13 mouse cellular contexts compared by ENCODE assay signal in the genomic region with DNA sequence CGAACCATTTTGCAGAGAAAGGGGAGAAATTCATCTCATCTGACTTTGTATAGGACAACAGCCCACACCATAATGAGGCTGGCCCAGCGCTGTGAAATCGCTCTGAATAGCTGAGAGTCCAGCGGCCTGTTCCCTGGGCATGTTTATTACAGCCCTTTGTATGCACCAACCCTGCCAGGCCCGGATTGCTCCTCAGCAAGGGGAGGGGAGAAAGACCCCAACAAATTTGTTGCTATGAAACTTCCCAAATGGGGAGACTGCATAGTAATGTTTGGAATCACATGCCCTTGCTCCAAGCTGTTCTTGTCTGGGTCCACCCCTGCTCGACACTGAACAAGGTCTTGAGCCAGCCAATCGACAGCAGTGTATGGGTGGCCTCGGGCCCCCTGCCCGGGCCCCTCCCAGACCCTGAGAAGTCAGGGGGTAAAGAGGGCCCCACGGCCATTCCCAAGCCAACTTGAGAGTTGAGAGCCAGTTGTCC.
A peak's percentile ranks its signal among the peaks of the same experiment; 100 is the strongest.
DNase-seq lines count a peak whose midpoint lies in the region; ATAC-seq and TF ChIP-seq lines count a peak whose summit lies in the region.
"Had no signal": no experiment of that assay in that cellular context is flagged by ENCODE, and none has a peak within 500 bp of the region (broad histone marks: within the 10 kb centered on the region; RNA-seq: fewer than 3 reads in every experiment).

No protein-coding gene starts in this region.

- H3K36me3 ChIP-seq in kidney, embryonic 14.5 days (ENCODE audit: control insufficient read depth, insufficient read depth, low read length), result no peaks in the 10 kb centered on the region
- H3K36me3 ChIP-seq in kidney, embryonic 16.5 days (ENCODE audit: insufficient read depth, low read length), result no peaks in the 10 kb centered on the region
- H3K36me3 ChIP-seq in forebrain, embryonic 16.5 days (ENCODE audit: control insufficient read depth, insufficient read depth), result no peaks in the 10 kb centered on the region
- no peaks in the 10 kb centered on the region for H3K36me3 ChIP-seq in midbrain, embryonic 12.5 days
- no peaks in the 10 kb centered on the region for H3K36me3 ChIP-seq in stomach, embryonic 16.5 days (ENCODE audit: control insufficient read depth, insufficient read depth, low read length)
- no peaks in the 10 kb centered on the region for H3K36me3 ChIP-seq in kidney, adult 2 months (ENCODE audit: control insufficient read depth, insufficient read depth, low read length)

- no peak overlapping the region for H3K27ac ChIP-seq in kidney, embryonic 14.5 days (ENCODE audit: low read depth, low read length)
- H3K27ac ChIP-seq in kidney, embryonic 16.5 days (ENCODE audit: low read length), result no peak overlapping the region
- no peak overlapping the region for H3K27ac ChIP-seq in forebrain, embryonic 16.5 days (ENCODE audit: low read length)
- peak overlapping the region; percentile 84 for H3K27ac ChIP-seq in midbrain, embryonic 12.5 days (replicated peaks)
- peak overlapping the region; percentile 10; the same call in 1 of the 2 replicates for H3K27ac ChIP-seq in stomach, embryonic 16.5 days (ENCODE audit: low read length)
- H3K27ac ChIP-seq in kidney, adult 2 months (ENCODE audit: insufficient read depth, low read depth, low read length), result no peak overlapping the region

- H3K9ac ChIP-seq in kidney, embryonic 14.5 days (ENCODE audit: low read depth, low read length), result no peak overlapping the region
- no peak overlapping the region for H3K9ac ChIP-seq in kidney, embryonic 16.5 days (replicated peaks; ENCODE audit: low read length)
- no peak overlapping the region for H3K9ac ChIP-seq in forebrain, embryonic 16.5 days (replicated peaks; ENCODE audit: low read depth, low read length)
- H3K9ac ChIP-seq in midbrain, embryonic 12.5 days (replicated peaks), result no peak overlapping the region
- H3K9ac ChIP-seq in stomach, embryonic 16.5 days (ENCODE audit: low read length), result no peak overlapping the region

- no peaks in the 10 kb centered on the region for H3K27me3 ChIP-seq in kidney, embryonic 14.5 days (ENCODE audit: control insufficient read depth, insufficient read depth, low read length)
- no peaks in the 10 kb centered on the region for H3K27me3 ChIP-seq in kidney, embryonic 16.5 days (ENCODE audit: insufficient read depth, low read length)
- H3K27me3 ChIP-seq in forebrain, embryonic 16.5 days (replicated peaks; ENCODE audit: control insufficient read depth, insufficient read depth, low read length), result no peaks in the 10 kb centered on the region
- H3K27me3 ChIP-seq in midbrain, embryonic 12.5 days, result peaks cover 78% of the 10 kb centered on the region
- no peaks in the 10 kb centered on the region for H3K27me3 ChIP-seq in stomach, embryonic 16.5 days (ENCODE audit: control insufficient read depth, insufficient read depth, low read length)
- no peaks in the 10 kb centered on the region for H3K27me3 ChIP-seq in kidney, adult 2 months (replicated peaks; ENCODE audit: control insufficient read depth, insufficient read depth, low read length)

- 0 out of 2 replicates have a peak, but pooled peaks have one; percentile 34 for ATAC-seq in kidney, embryonic 14.5 days (ENCODE audit: low FRiP score, low TSS enrichment)
- no peak for ATAC-seq in kidney, embryonic 16.5 days (ENCODE audit: low FRiP score, low TSS enrichment)
- ATAC-seq in forebrain, embryonic 16.5 days, result peak; percentile 78
- ATAC-seq in midbrain, embryonic 12.5 days (ENCODE audit: low FRiP score, low read depth), result peak; percentile 92
- peak; percentile 68; the same call in 1 of the 2 replicates for ATAC-seq in stomach, embryonic 16.5 days (ENCODE audit: insufficient read depth, low FRiP score)

- no peak for TF ChIP-seq CTCF in kidney, adult 2 months (conservative IDR thresholded peaks at IDR 0.05; ENCODE audit: insufficient read depth, insufficient read length, low read depth, low read length)

- no peak for DNase-seq in layer of hippocampus, postnatal 14 days (ENCODE audit: low spot score in 2 of 2)
- DNase-seq in kidney, adult 2 months, result no peak
- DNase-seq in right cerebral cortex, postnatal 25 days, result no peak
- DNase-seq: adrenal gland, postnatal 36 days; cerebellum, adult 8-10 months; heart, adult 11 months; kidney, postnatal 36 days had no signal

- peaks cover 3% of the 10 kb centered on the region; the same call in 1 of the 2 replicates for H3K4me1 ChIP-seq in kidney, embryonic 14.5 days (ENCODE audit: control insufficient read depth, insufficient read depth, low read length)
- H3K4me1 ChIP-seq in kidney, embryonic 16.5 days (ENCODE audit: insufficient read depth, low read length), result peaks cover 21% of the 10 kb centered on the region
- peaks cover 12% of the 10 kb centered on the region for H3K4me1 ChIP-seq in forebrain, embryonic 16.5 days (replicated peaks; ENCODE audit: control insufficient read depth, insufficient read depth, low read length)
- peaks cover 51% of the 10 kb centered on the region for H3K4me1 ChIP-seq in midbrain, embryonic 12.5 days
- peaks cover under 1% of the 10 kb centered on the region; the same call in 1 of the 2 replicates for H3K4me1 ChIP-seq in stomach, embryonic 16.5 days (ENCODE audit: control insufficient read depth, insufficient read depth, low read length)
- 0 out of 2 replicates have a peak, but pooled peaks cover 2% of the 10 kb centered on the region for H3K4me1 ChIP-seq in kidney, adult 2 months (ENCODE audit: control insufficient read depth, insufficient read depth, low read length)

- WGBS in kidney, embryonic 14.5 days, result 37% methylated on average over 10 of the region's 10 CpGs
- 42% methylated on average over 10 of the region's 10 CpGs for WGBS in kidney, embryonic 16.5 days
- WGBS in forebrain, embryonic 16.5 days, result 9% methylated on average over 10 of the region's 10 CpGs
- WGBS in midbrain, embryonic 12.5 days, result 17% methylated on average over 10 of the region's 10 CpGs
- WGBS in stomach, embryonic 16.5 days, result 47% methylated on average over 10 of the region's 10 CpGs
- WGBS in kidney, adult 2 months, result 68% methylated on average over 10 of the region's 10 CpGs

- no peak overlapping the region for H3K4me2 ChIP-seq in kidney, embryonic 14.5 days (replicated peaks; ENCODE audit: low read depth, low read length)
- no peak overlapping the region for H3K4me2 ChIP-seq in kidney, embryonic 16.5 days (replicated peaks; ENCODE audit: low read depth, low read length)
- peak overlapping the region; percentile 5; the same call in 1 of the 2 replicates for H3K4me2 ChIP-seq in forebrain, embryonic 16.5 days (ENCODE audit: low read length)
- H3K4me2 ChIP-seq in midbrain, embryonic 12.5 days (replicated peaks), result peak overlapping the region; percentile 32
- H3K4me2 ChIP-seq in stomach, embryonic 16.5 days (ENCODE audit: low read depth, low read length), result no peak overlapping the region

- no peaks in the 10 kb centered on the region for H3K9me3 ChIP-seq in kidney, embryonic 14.5 days (ENCODE audit: control insufficient read depth, low read length)
- H3K9me3 ChIP-seq in kidney, embryonic 16.5 days (ENCODE audit: low read length), result no peaks in the 10 kb centered on the region
- no peaks in the 10 kb centered on the region for H3K9me3 ChIP-seq in forebrain, embryonic 16.5 days (ENCODE audit: control insufficient read depth, low read length)
- H3K9me3 ChIP-seq in midbrain, embryonic 12.5 days, result no peaks in the 10 kb centered on the region
- no peaks in the 10 kb centered on the region for H3K9me3 ChIP-seq in stomach, embryonic 16.5 days (replicated peaks; ENCODE audit: control insufficient read depth, low read length)

- no peak overlapping the region for H3K4me3 ChIP-seq in kidney, embryonic 14.5 days (ENCODE audit: low read length)
- H3K4me3 ChIP-seq in kidney, embryonic 16.5 days (ENCODE audit: low read length), result no peak overlapping the region
- no peak overlapping the region for H3K4me3 ChIP-seq in forebrain, embryonic 16.5 days (replicated peaks; ENCODE audit: low read length)
- H3K4me3 ChIP-seq in midbrain, embryonic 12.5 days, result no peak overlapping the region
- H3K4me3 ChIP-seq in stomach, embryonic 16.5 days (replicated peaks; ENCODE audit: low read length), result no peak overlapping the region
- no peak overlapping the region for H3K4me3 ChIP-seq in kidney, adult 2 months (ENCODE audit: insufficient read depth, low read depth, low read length)
- H3K4me3 ChIP-seq: erythroblast, embryonic 14.5 days had no signal

- no peak for TF ChIP-seq POLR2A in kidney, adult 2 months (IDR thresholded peaks at IDR 0.05; ENCODE audit: low read depth, low read length)

Comparison
In these comparisons a context has a peak if more than half of its experiments do, and no peak if none do; other contexts are left out.
1. H3K27ac ChIP-seq: peak in midbrain, embryonic 12.5 days (single experiment) and stomach, embryonic 16.5 days (single experiment); none in kidney, embryonic 14.5 days (single experiment), kidney, embryonic 16.5 days (single experiment), forebrain, embryonic 16.5 days (single experiment) and kidney, adult 2 months (single experiment).
2. H3K4me2 ChIP-seq: peak in forebrain, embryonic 16.5 days (single experiment) and midbrain, embryonic 12.5 days (single experiment); none in kidney, embryonic 14.5 days (single experiment), kidney, embryonic 16.5 days (single experiment) and stomach, embryonic 16.5 days (single experiment).